In the genomic region with DNA sequence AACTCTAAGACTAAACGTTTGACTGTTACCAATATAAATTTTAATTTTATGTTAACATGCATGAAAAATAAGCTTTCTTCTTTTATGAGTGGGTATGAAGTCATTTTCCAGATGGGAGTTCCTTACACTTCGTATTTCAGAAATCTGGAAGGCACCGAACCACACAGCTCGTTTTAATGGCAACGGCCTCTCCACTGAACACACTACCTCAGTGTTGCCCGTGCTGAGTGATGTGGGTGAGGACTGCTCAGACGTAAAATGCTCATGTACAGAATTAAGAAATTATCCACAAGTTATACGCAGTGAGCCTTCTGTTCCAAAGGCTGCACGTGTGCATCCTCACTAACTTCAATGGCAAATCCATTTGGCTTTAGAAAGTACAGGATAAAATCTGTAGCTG, we compare ENCODE assay signal across 27 mouse cellular contexts.
"Had no signal": no experiment of that assay in that cellular context is flagged by ENCODE, and none has a peak within 500 bp of the region (broad histone marks: within the 10 kb centered on the region; RNA-seq: fewer than 3 reads in every experiment).

No protein-coding gene starts in this region.

- ATAC-seq: hindbrain, embryonic 16.5 days; intestine, embryonic 16.5 days had no signal

- H3K4me3 ChIP-seq: heart, embryonic 13.5 days; heart, embryonic 15.5 days; hindbrain, embryonic 12.5 days; kidney, embryonic 15.5 days; limb, embryonic 12.5 days; liver, embryonic 13.5 days; liver, embryonic 15.5 days had no signal

- H3K9ac ChIP-seq: heart, embryonic 13.5 days; heart, embryonic 15.5 days; hindbrain, embryonic 12.5 days; hindbrain, embryonic 14.5 days; kidney, embryonic 15.5 days; limb, embryonic 12.5 days; liver, embryonic 13.5 days; liver, embryonic 15.5 days had no signal

- H3K4me2 ChIP-seq: heart, embryonic 11.5 days; heart, embryonic 13.5 days; heart, embryonic 15.5 days; hindbrain, embryonic 12.5 days; hindbrain, embryonic 14.5 days; kidney, embryonic 15.5 days; limb, embryonic 12.5 days; liver, embryonic 11.5 days; liver, embryonic 13.5 days; liver, embryonic 15.5 days had no signal

- H3K4me1 ChIP-seq: kidney, embryonic 15.5 days had no signal

- H3K27me3 ChIP-seq: heart, embryonic 13.5 days; heart, embryonic 15.5 days; hindbrain, embryonic 12.5 days; kidney, embryonic 15.5 days; limb, embryonic 12.5 days; liver, embryonic 13.5 days; liver, embryonic 15.5 days had no signal

- DNase-seq: gastrocnemius, postnatal 14 days; gastrocnemius, postnatal 36 days; heart, adult 18-20 months; heart, postnatal 14 days; heart, postnatal 36 days; kidney, adult 11 months; kidney, adult 2 months; kidney, adult 9 months; kidney, postnatal 14 days; kidney, postnatal 36 days; layer of hippocampus, adult 9-11 months; layer of hippocampus, postnatal 36 days; left cerebral cortex, postnatal 4 days; liver; liver, embryonic 13.5 days had no signal

- H3K36me3 ChIP-seq: heart, embryonic 15.5 days; kidney, embryonic 15.5 days; limb, embryonic 12.5 days; liver, embryonic 13.5 days; liver, embryonic 15.5 days had no signal

- H3K27ac ChIP-seq: heart, embryonic 13.5 days; heart, embryonic 15.5 days; hindbrain, embryonic 12.5 days; kidney, embryonic 15.5 days; kidney, postnatal 0 days; limb, embryonic 12.5 days; liver, embryonic 13.5 days; liver, embryonic 15.5 days had no signal

- H3K9me3 ChIP-seq: heart, embryonic 13.5 days; heart, embryonic 15.5 days; hindbrain, embryonic 12.5 days; kidney, embryonic 15.5 days; limb, embryonic 12.5 days; liver, embryonic 13.5 days; liver, embryonic 15.5 days had no signal
